Mouse (Mus musculus): Measurements from ENCODE around the gene Tsen34.
A peak's percentile ranks its signal among the peaks of the same experiment; 100 is the strongest.

The Tsen34 gene

GRCm38 (mm10) chr7:3692382-3692986 lies at the start of gene Tsen34:
Tsen34 (plus strand) TSS chr7:3692863.
- no peak for DNase-seq (ENCODE audit: extremely low read depth, insufficient read length, low spot score)

GRCm38 (mm10) chr7:3643412-3643811 lies 49.3 kb upstream of the Tsen34 start:
- DNase-seq (ENCODE audit: extremely low read depth, insufficient read length, low spot score), result no peak

GRCm38 (mm10) chr7:3643843-3644242 lies 48.8 kb upstream of the Tsen34 start:
- DNase-seq (ENCODE audit: extremely low read depth, insufficient read length, low spot score), result no peak

GRCm38 (mm10) chr7:3644348-3644671 lies 48.4 kb upstream of the Tsen34 start:
- DNase-seq (ENCODE audit: extremely low read depth, insufficient read length, low spot score), result no peak

- peak; percentile 95 for DNase-seq (ENCODE audit: extremely low read depth, insufficient read length, low spot score)
These were observed 47.8 kb upstream of the Tsen34 start, which contains the start of gene Cnot3 for GRCm38 (mm10) chr7:3644672-3645487. Cnot3 (plus strand) TSS chr7:3645268.

- DNase-seq (ENCODE audit: extremely low read depth, insufficient read length, low spot score), result no peak
These were observed 47.1 kb upstream of the Tsen34 start for GRCm38 (mm10) chr7:3645488-3646025.

- no peak for DNase-seq (ENCODE audit: extremely low read depth, insufficient read length, low spot score)
These were observed 46.5 kb upstream of the Tsen34 start for GRCm38 (mm10) chr7:3646188-3646587.

- no peak for DNase-seq (ENCODE audit: extremely low read depth, insufficient read length, low spot score)
These were observed 46.0 kb upstream of the Tsen34 start for GRCm38 (mm10) chr7:3646641-3647040.

- no peak for DNase-seq (ENCODE audit: extremely low read depth, insufficient read length, low spot score)
These were observed 35.7 kb upstream of the Tsen34 start for GRCm38 (mm10) chr7:3656966-3657365.

- DNase-seq (ENCODE audit: extremely low read depth, insufficient read length, low spot score), result no peak
These were observed 34.1 kb upstream of the Tsen34 start for GRCm38 (mm10) chr7:3658578-3658977.

GRCm38 (mm10) chr7:3664524-3665214 lies 28.0 kb upstream of the Tsen34 start:
- DNase-seq (ENCODE audit: extremely low read depth, insufficient read length, low spot score), result peak; percentile 26

- DNase-seq (ENCODE audit: extremely low read depth, insufficient read length, low spot score), result peak; percentile 90
These were observed 27.2 kb upstream of the Tsen34 start, which contains the start of gene Leng1 for GRCm38 (mm10) chr7:3665215-3666114. Leng1 (minus strand) TSS chr7:3665840.

GRCm38 (mm10) chr7:3666921-3667391 lies 25.7 kb upstream of the Tsen34 start:
- no peak for DNase-seq (ENCODE audit: extremely low read depth, insufficient read length, low spot score)

- no peak for DNase-seq (ENCODE audit: extremely low read depth, insufficient read length, low spot score)
These were observed 18.0 kb upstream of the Tsen34 start for GRCm38 (mm10) chr7:3674507-3675227.

- no peak for DNase-seq (ENCODE audit: extremely low read depth, insufficient read length, low spot score)
These were observed 17.5 kb upstream of the Tsen34 start for GRCm38 (mm10) chr7:3675228-3675548.

GRCm38 (mm10) chr7:3676371-3676770 lies 16.3 kb upstream of the Tsen34 start:
- no peak for DNase-seq (ENCODE audit: extremely low read depth, insufficient read length, low spot score)

GRCm38 (mm10) chr7:3677342-3677741 lies 15.3 kb upstream of the Tsen34 start, which contains the start of gene Tmc4:
Tmc4 (minus strand) TSS chr7:3677553.
- no peak for DNase-seq (ENCODE audit: extremely low read depth, insufficient read length, low spot score)

- DNase-seq (ENCODE audit: extremely low read depth, insufficient read length, low spot score), result no peak
These were observed 8.6 kb upstream of the Tsen34 start for GRCm38 (mm10) chr7:3683908-3684550.

- DNase-seq (ENCODE audit: extremely low read depth, insufficient read length, low spot score), result no peak
These were observed 8.0 kb upstream of the Tsen34 start for GRCm38 (mm10) chr7:3684698-3685097.

All from 3134 (cell line).